Mouse (Mus musculus): ENCODE measurements around the gene Itih4. TPM values are rescaled to one million over a fixed set of nuclear protein-coding genes. Genes with fewer than 3 reads are reported as not detected.

Itih4 gene
- polyA plus RNA-seq, 1 experiment from 2014 or later, result 0.40 TPM

GRCm38 (mm10) chr14:30881718-30882108 lies 4.6 kb upstream of the Itih4 start:
- Histone ChIP-seq H3K27me3 (ENCODE audit: insufficient read depth, poor library complexity, severe bottlenecking) (no peaks in the 10 kb centered on the region), H3K9me3 (no peaks in the 10 kb centered on the region), H3K4me1 (peaks cover 28% of the 10 kb centered on the region), H3K27ac (no peak overlapping the region), H3K36me3 (0 out of 2 replicates have a peak, but pooled peaks cover 2% of the 10 kb centered on the region), H3K4me3 (no peak overlapping the region)
- WGBS, result 82% methylated on average over 3 of the region's 3 CpGs
- no peak for DNase-seq (ENCODE audit: low spot score)

GRCm38 (mm10) chr14:30885298-30885697 lies 978 bp upstream of the Itih4 start:
- WGBS, result 11% methylated on average over 3 of the region's 3 CpGs
- no peak overlapping the region for H3K27ac ChIP-seq
- peaks cover 19% of the 10 kb centered on the region for H3K4me1 ChIP-seq
- 0 out of 2 replicates have a peak, but pooled peaks cover 2% of the 10 kb centered on the region for H3K36me3 ChIP-seq
- DNase-seq (ENCODE audit: low spot score), result no peak
- H3K9me3 ChIP-seq, result no peaks in the 10 kb centered on the region
- no peak overlapping the region for H3K4me3 ChIP-seq
- peaks cover 10% of the 10 kb centered on the region; the same call in 1 of the 2 replicates for H3K27me3 ChIP-seq (ENCODE audit: insufficient read depth, poor library complexity, severe bottlenecking)

GRCm38 (mm10) chr14:30888271-30888732 lies 2.0 kb downstream of the Itih4 start:
- no peaks in the 10 kb centered on the region for H3K9me3 ChIP-seq
- no peak for DNase-seq (ENCODE audit: low spot score)
- H3K4me1 ChIP-seq, result peaks cover 9% of the 10 kb centered on the region
- no peaks in the 10 kb centered on the region for H3K36me3 ChIP-seq
- H3K27me3 ChIP-seq (ENCODE audit: insufficient read depth, poor library complexity, severe bottlenecking), result peaks cover 16% of the 10 kb centered on the region; the same call in 1 of the 2 replicates
- H3K27ac ChIP-seq, result peak overlapping the region; percentile 69; the same call in 1 of the 2 replicates
- H3K4me3 ChIP-seq, result no peak overlapping the region
- 10% methylated on average over 8 of the region's 9 CpGs for WGBS

- H3K4me1 ChIP-seq, result peaks cover 7% of the 10 kb centered on the region
- no peaks in the 10 kb centered on the region; the same call in 1 of the 2 replicates for H3K9me3 ChIP-seq
- H3K36me3 ChIP-seq, result no peaks in the 10 kb centered on the region
- H3K4me3 ChIP-seq, result no peak overlapping the region
- 63% methylated on average over 3 of the region's 3 CpGs for WGBS
- no peak for DNase-seq (ENCODE audit: low spot score)
- no peaks in the 10 kb centered on the region for H3K27me3 ChIP-seq (ENCODE audit: insufficient read depth, poor library complexity, severe bottlenecking)
- H3K27ac ChIP-seq, result no peak overlapping the region
These were observed 13.7 kb downstream of the Itih4 start for GRCm38 (mm10) chr14:30899972-30900371.

GRCm38 (mm10) chr14:30902628-30903027 lies 16.4 kb downstream of the Itih4 start:
- 84% methylated on average over 5 of the region's 5 CpGs for WGBS
- Histone ChIP-seq H3K4me3 (no peak overlapping the region), H3K9me3 (no peaks in the 10 kb centered on the region; the same call in 1 of the 2 replicates), H3K36me3 (no peaks in the 10 kb centered on the region), H3K4me1 (no peaks in the 10 kb centered on the region), H3K27me3 (ENCODE audit: insufficient read depth, poor library complexity, severe bottlenecking) (no peaks in the 10 kb centered on the region), H3K27ac (no peak overlapping the region)
- DNase-seq (ENCODE audit: low spot score), result no peak

- H3K27ac ChIP-seq, result no peak overlapping the region
- 65% methylated on average over 3 of the region's 3 CpGs for WGBS
- H3K36me3 ChIP-seq, result no peaks in the 10 kb centered on the region
- H3K27me3 ChIP-seq (ENCODE audit: insufficient read depth, poor library complexity, severe bottlenecking), result no peaks in the 10 kb centered on the region
- H3K4me3 ChIP-seq, result no peak overlapping the region
- no peaks in the 10 kb centered on the region; the same call in 1 of the 2 replicates for H3K9me3 ChIP-seq
- DNase-seq (ENCODE audit: low spot score), result no peak
- no peaks in the 10 kb centered on the region for H3K4me1 ChIP-seq
These were observed 16.8 kb downstream of the Itih4 start for GRCm38 (mm10) chr14:30903036-30903435.

- no peak overlapping the region for H3K27ac ChIP-seq
- H3K9me3 ChIP-seq, result no peaks in the 10 kb centered on the region; the same call in 1 of the 2 replicates
- no peak overlapping the region for H3K4me3 ChIP-seq
- no peaks in the 10 kb centered on the region for H3K36me3 ChIP-seq
- no peak for DNase-seq (ENCODE audit: low spot score)
- H3K27me3 ChIP-seq (ENCODE audit: insufficient read depth, poor library complexity, severe bottlenecking), result no peaks in the 10 kb centered on the region
- WGBS, result 79% methylated on average over 8 of the region's 8 CpGs
- no peaks in the 10 kb centered on the region for H3K4me1 ChIP-seq
These were observed 18.0 kb downstream of the Itih4 start for GRCm38 (mm10) chr14:30904307-30904706.

- no peak overlapping the region for H3K27ac ChIP-seq
- no peaks in the 10 kb centered on the region for H3K4me1 ChIP-seq
- no peaks in the 10 kb centered on the region for H3K36me3 ChIP-seq
- DNase-seq (ENCODE audit: low spot score), result no peak
- WGBS, result 88% methylated on average over 6 of the region's 6 CpGs
- H3K27me3 ChIP-seq (ENCODE audit: insufficient read depth, poor library complexity, severe bottlenecking), result no peaks in the 10 kb centered on the region
- no peak overlapping the region for H3K4me3 ChIP-seq
- H3K9me3 ChIP-seq, result no peaks in the 10 kb centered on the region
These were observed 19.7 kb downstream of the Itih4 start for GRCm38 (mm10) chr14:30906001-30906400.

- Histone ChIP-seq H3K9me3 (no peaks in the 10 kb centered on the region), H3K4me3 (no peak overlapping the region), H3K4me1 (no peaks in the 10 kb centered on the region), H3K27me3 (ENCODE audit: insufficient read depth, poor library complexity, severe bottlenecking) (no peaks in the 10 kb centered on the region), H3K36me3 (no peaks in the 10 kb centered on the region), H3K27ac (no peak overlapping the region)
- WGBS, result 79% methylated on average over 3 of the region's 3 CpGs
- no peak for DNase-seq (ENCODE audit: low spot score)
These were observed 21.6 kb downstream of the Itih4 start for GRCm38 (mm10) chr14:30907814-30908265.

- Histone ChIP-seq H3K9me3 (no peaks in the 10 kb centered on the region), H3K4me3 (no peak overlapping the region), H3K27ac (no peak overlapping the region), H3K27me3 (ENCODE audit: insufficient read depth, poor library complexity, severe bottlenecking) (no peaks in the 10 kb centered on the region; the same call in 1 of the 2 replicates), H3K4me1 (no peaks in the 10 kb centered on the region), H3K36me3 (no peaks in the 10 kb centered on the region)
- DNase-seq (ENCODE audit: low spot score), result no peak
- 89% methylated on average over 8 of the region's 8 CpGs for WGBS
These were observed 24.9 kb downstream of the Itih4 start for GRCm38 (mm10) chr14:30911141-30911540.

- Histone ChIP-seq H3K4me3 (no peak overlapping the region), H3K36me3 (no peaks in the 10 kb centered on the region), H3K9me3 (no peaks in the 10 kb centered on the region), H3K27me3 (ENCODE audit: insufficient read depth, poor library complexity, severe bottlenecking) (no peaks in the 10 kb centered on the region; the same call in 1 of the 2 replicates), H3K4me1 (no peaks in the 10 kb centered on the region), H3K27ac (no peak overlapping the region)
- 76% methylated on average over 8 of the region's 8 CpGs for WGBS
- no peak for DNase-seq (ENCODE audit: low spot score)
These were observed 26.4 kb downstream of the Itih4 start for GRCm38 (mm10) chr14:30912641-30913040.

GRCm38 (mm10) chr14:30913404-30913803 lies 27.1 kb downstream of the Itih4 start:
- no peaks in the 10 kb centered on the region; the same call in 1 of the 2 replicates for H3K27me3 ChIP-seq (ENCODE audit: insufficient read depth, poor library complexity, severe bottlenecking)
- H3K36me3 ChIP-seq, result no peaks in the 10 kb centered on the region
- H3K9me3 ChIP-seq, result no peaks in the 10 kb centered on the region
- no peak overlapping the region for H3K4me3 ChIP-seq
- no peak overlapping the region for H3K27ac ChIP-seq
- no peaks in the 10 kb centered on the region for H3K4me1 ChIP-seq
- 89% methylated on average over 5 of the region's 5 CpGs for WGBS
- no peak for DNase-seq (ENCODE audit: low spot score)

GRCm38 (mm10) chr14:30916516-30916915 lies 30.2 kb downstream of the Itih4 start:
- Histone ChIP-seq H3K4me1 (no peaks in the 10 kb centered on the region), H3K27ac (no peak overlapping the region), H3K27me3 (ENCODE audit: insufficient read depth, poor library complexity, severe bottlenecking) (no peaks in the 10 kb centered on the region; the same call in 1 of the 2 replicates), H3K9me3 (no peaks in the 10 kb centered on the region), H3K4me3 (no peak overlapping the region), H3K36me3 (no peaks in the 10 kb centered on the region)
- no peak for DNase-seq (ENCODE audit: low spot score)
- whole genome bisulfite sequencing, result 84% methylated on average over 1 of the region's 1 CpGs
